Mouse (Mus musculus): ENCODE results near the gene Olfr292.

GRCm38 (mm10) chr7:86688030-86688429, at the start of gene Olfr292:
- TF ChIP-seq POLR2A (IDR thresholded peaks at IDR 0.05; ENCODE audit: borderline replicate concordance, control insufficient read depth, low read depth, low read length), result no peak
- TF ChIP-seq CTCF (IDR thresholded peaks at IDR 0.05; ENCODE audit: control insufficient read depth, insufficient read depth, low read length), result no peak
